Mouse (Mus musculus): ENCODE measurements around the gene Pcnp.
"Not testable (repeated sequence)": the region's sequence is repeated elsewhere in the genome, so short reads cannot be mapped to it uniquely, and the experiment has no call there.

DNA sequence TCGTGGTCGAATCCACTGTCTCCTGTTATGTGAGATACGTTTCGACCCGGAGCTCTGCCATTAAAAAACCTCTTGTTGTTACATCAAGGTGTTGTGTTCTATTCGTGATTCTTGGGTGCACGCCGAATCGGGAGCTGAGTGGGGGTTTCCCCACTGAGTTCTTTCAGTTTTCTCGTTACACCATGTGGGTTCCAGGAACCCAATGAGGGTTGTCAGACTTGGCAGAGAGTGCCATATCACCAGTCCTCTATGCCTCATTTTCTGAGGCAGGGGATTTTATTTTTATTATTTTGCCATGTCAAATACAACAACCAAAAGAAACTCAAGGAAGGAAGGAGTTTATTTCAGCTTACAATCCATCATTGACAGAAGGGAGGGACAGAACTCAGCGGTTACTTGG lies 66.5 kb downstream of the Pcnp start:
- TF ChIP-seq GATA1, TAL1 (IDR thresholded peaks at IDR 0.05; ENCODE audit: low read length): not testable (repeated sequence)
